Mouse (Mus musculus) frontal cortex, adult (tissue): ENCODE data around the gene Map3k20.

Experiments
- ATAC-seq: cut with Nextera tagmentation; 2 replicates; pipeline ENCODE4 v1.9.2; 2017; ENCODE audit warnings: mild to moderate bottlenecking, moderate library complexity, mixed read lengths; ENCODE audit not compliant: low TSS enrichment

Map3k20 gene

GRCm38 (mm10) chr2:72280524-72280923 is 4.9 kb upstream of the Map3k20 start:
- no peak for ATAC-seq

GRCm38 (mm10) chr2:72281971-72282370 is 3.5 kb upstream of the Map3k20 start:
- no peak for ATAC-seq

- no peak for ATAC-seq
Observed at GRCm38 (mm10) chr2:72282733-72283132, 2.7 kb upstream of the Map3k20 start.

- ATAC-seq, result no peak
Observed at GRCm38 (mm10) chr2:72284689-72285088, 748 bp upstream of the Map3k20 start.

- ATAC-seq, result peak; percentile 44; the same call in 1 of the 2 replicates
Observed at GRCm38 (mm10) chr2:72285888-72286661, 638 bp downstream of the Map3k20 start.

- ATAC-seq, result no peak
Observed at GRCm38 (mm10) chr2:72287142-72287541, 1.7 kb downstream of the Map3k20 start.

GRCm38 (mm10) chr2:72288932-72289534 is 3.6 kb downstream of the Map3k20 start:
- ATAC-seq, result no peak

- no peak for ATAC-seq
Observed at GRCm38 (mm10) chr2:72291103-72291502, 5.7 kb downstream of the Map3k20 start.

- ATAC-seq, result no peak
Observed at GRCm38 (mm10) chr2:72292573-72292972, 7.1 kb downstream of the Map3k20 start.

- ATAC-seq, result no peak
Observed at GRCm38 (mm10) chr2:72294994-72295393, 9.6 kb downstream of the Map3k20 start.

GRCm38 (mm10) chr2:72296984-72297715 is 11.7 kb downstream of the Map3k20 start:
- no peak for ATAC-seq

GRCm38 (mm10) chr2:72297716-72298082 is 12.3 kb downstream of the Map3k20 start:
- no peak for ATAC-seq

GRCm38 (mm10) chr2:72298406-72298805 is 13.0 kb downstream of the Map3k20 start:
- peak; percentile 57 for ATAC-seq

GRCm38 (mm10) chr2:72301194-72301916 is 15.9 kb downstream of the Map3k20 start:
- ATAC-seq, result no peak

GRCm38 (mm10) chr2:72305738-72306137 is 20.3 kb downstream of the Map3k20 start:
- no peak for ATAC-seq

GRCm38 (mm10) chr2:72308351-72308750 is 22.9 kb downstream of the Map3k20 start:
- no peak for ATAC-seq

GRCm38 (mm10) chr2:72308981-72309380 is 23.5 kb downstream of the Map3k20 start:
- no peak for ATAC-seq

GRCm38 (mm10) chr2:72311486-72311885 is 26.0 kb downstream of the Map3k20 start:
- no peak for ATAC-seq

GRCm38 (mm10) chr2:72313312-72313711 is 27.9 kb downstream of the Map3k20 start:
- no peak for ATAC-seq

- ATAC-seq, result no peak
Observed at GRCm38 (mm10) chr2:72318421-72318820, 33.0 kb downstream of the Map3k20 start.

- no peak for ATAC-seq
Observed at GRCm38 (mm10) chr2:72319028-72319798, 33.8 kb downstream of the Map3k20 start.
